Mouse (Mus musculus): ENCODE measurements around the gene Eva1c. TPM values are rescaled to one million over a fixed set of nuclear protein-coding genes. Genes with fewer than 3 reads are reported as not detected.

The Eva1c gene
- total and polyA plus RNA-seq, 3 experiments: not detected

GRCm38 (mm10) chr16:90849262-90849661 is 22.7 kb downstream of the Eva1c start:
- DNase-seq (ENCODE audit: extremely low read depth): peak; percentile 17
- H3K4me2 ChIP-seq (ENCODE audit: insufficient read depth, low read depth, poor library complexity, severe bottlenecking): no peak overlapping the region
- H3K36me3 ChIP-seq (replicated peaks in 1 of 2; ENCODE audit: control insufficient read depth in 1 of 2, insufficient read depth in 1 of 2, low read length in 1 of 2): no peaks in the 10 kb centered on the region
- H3K4me1 ChIP-seq (ENCODE audit: control insufficient read depth in 1 of 2, insufficient read depth in 2 of 2): no peaks in the 10 kb centered on the region; a peak in 1 of 4 replicates
- H3K9ac ChIP-seq (ENCODE audit: insufficient read depth, low read depth): no peak overlapping the region
- no peaks in the 10 kb centered on the region for H3K79me2 ChIP-seq (replicated peaks; ENCODE audit: control insufficient read depth, extremely low read depth, insufficient read depth, poor library complexity, severe bottlenecking)
- in situ Hi-C loops (cut with MboI; ENCODE audit: low pct_ligation_motif_present, low pct_unique_long_range_greater_than_20kb, low sequenced_read_pairs) (no loop called here), dilution Hi-C loops (cut with MboI; ENCODE audit: extremely low pct_ligation_motif_present, extremely low pct_unique_long_range_greater_than_20kb, low sequenced_read_pairs) (no loop called here)
- TF ChIP-seq ZC3H11A (IDR thresholded peaks at IDR 0.05; ENCODE audit: low read depth, low read length): no peak
- no peak overlapping the region for H3K27ac ChIP-seq (ENCODE audit: insufficient read depth, low read depth)
- H3K9me3 ChIP-seq (replicated peaks; ENCODE audit: low read length): no peaks in the 10 kb centered on the region
- H3K4me3 ChIP-seq (replicated peaks in 1 of 3; ENCODE audit: low read depth in 2 of 3, low read length in 2 of 3, poor library complexity in 1 of 3): no peak overlapping the region
- H3K27me3 ChIP-seq (replicated peaks): peaks cover 73% of the 10 kb centered on the region

GRCm38 (mm10) chr16:90850881-90851280 is 24.4 kb downstream of the Eva1c start:
- in situ Hi-C loops (cut with MboI; ENCODE audit: low pct_ligation_motif_present, low pct_unique_long_range_greater_than_20kb, low sequenced_read_pairs): no loop called here
- H3K27me3 ChIP-seq (replicated peaks): peaks cover 77% of the 10 kb centered on the region
- H3K4me1 ChIP-seq (ENCODE audit: control insufficient read depth in 1 of 2, insufficient read depth in 2 of 2): no peaks in the 10 kb centered on the region; a peak in 1 of 4 replicates
- no peak overlapping the region for H3K27ac ChIP-seq (ENCODE audit: insufficient read depth, low read depth)
- no peak for DNase-seq (ENCODE audit: extremely low read depth)
- H3K4me2 ChIP-seq (ENCODE audit: insufficient read depth, low read depth, poor library complexity, severe bottlenecking): 0 out of 2 replicates have a peak overlapping the region, but pooled peaks have one; percentile 11
- H3K79me2 ChIP-seq (replicated peaks; ENCODE audit: control insufficient read depth, extremely low read depth, insufficient read depth, poor library complexity, severe bottlenecking): no peaks in the 10 kb centered on the region
- H3K4me3 ChIP-seq (replicated peaks in 1 of 3; ENCODE audit: low read depth in 2 of 3, low read length in 2 of 3, poor library complexity in 1 of 3): no peak overlapping the region
- H3K9ac ChIP-seq (ENCODE audit: insufficient read depth, low read depth): no peak overlapping the region
- dilution Hi-C loops (cut with MboI; ENCODE audit: extremely low pct_ligation_motif_present, extremely low pct_unique_long_range_greater_than_20kb, low sequenced_read_pairs): no loop called here
- H3K36me3 ChIP-seq (replicated peaks in 1 of 2; ENCODE audit: control insufficient read depth in 1 of 2, insufficient read depth in 1 of 2, low read length in 1 of 2): no peaks in the 10 kb centered on the region
- no peaks in the 10 kb centered on the region for H3K9me3 ChIP-seq (replicated peaks; ENCODE audit: low read length)
- no peak for TF ChIP-seq SIN3A (IDR thresholded peaks at IDR 0.05; ENCODE audit: low read length)
- TF ChIP-seq PAX5 (IDR thresholded peaks at IDR 0.05; ENCODE audit: low read length): no peak
- no peak for TF ChIP-seq TBP (conservative IDR thresholded peaks at IDR 0.05; ENCODE audit: low read depth, low read length)
- no peak for TF ChIP-seq USF1 (IDR thresholded peaks at IDR 0.05; ENCODE audit: low read depth, low read length)
- no peak for TF ChIP-seq MAX (IDR thresholded peaks at IDR 0.05; ENCODE audit: low read length)

DNA sequence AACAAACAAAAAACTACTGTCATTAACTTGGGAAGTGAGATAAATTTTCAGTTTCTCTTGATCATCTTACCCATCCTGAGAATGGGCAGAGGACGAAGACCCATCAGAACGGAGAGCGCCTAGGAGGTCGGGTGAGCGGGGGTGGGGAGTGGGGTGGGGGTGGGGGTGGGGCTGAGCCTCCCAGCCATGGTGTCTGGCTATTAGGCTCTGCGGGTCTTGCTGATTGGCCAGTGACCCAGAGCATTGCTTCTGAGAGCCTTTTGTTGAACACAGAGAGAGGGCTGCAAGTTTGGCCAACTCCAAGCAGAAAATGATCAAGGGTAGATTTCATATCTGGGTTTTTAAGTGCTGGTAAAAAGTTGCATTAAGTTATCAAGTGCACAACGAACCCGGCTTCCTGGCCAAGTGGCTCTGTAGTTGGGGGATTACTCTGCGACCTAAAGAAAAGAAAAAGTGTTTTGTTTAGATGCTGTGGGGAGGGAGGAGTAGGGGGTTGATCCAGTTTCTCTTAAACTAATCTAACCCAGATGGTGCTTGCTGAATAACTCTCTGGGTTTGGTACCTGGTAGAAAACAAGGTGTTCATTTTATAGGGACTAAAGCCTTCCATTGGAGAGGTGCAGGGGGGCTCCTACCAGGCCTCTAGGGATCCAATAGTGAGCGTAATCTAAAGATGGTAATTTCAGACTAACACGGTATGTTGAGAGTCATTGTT is 25.3 kb downstream of the Eva1c start:
- Histone ChIP-seq H3K36me3 (replicated peaks in 1 of 2; ENCODE audit: control insufficient read depth in 1 of 2, insufficient read depth in 1 of 2, low read length in 1 of 2) (no peaks in the 10 kb centered on the region), H3K27ac (ENCODE audit: insufficient read depth, low read depth) (no peak overlapping the region), H3K9me3 (replicated peaks; ENCODE audit: low read length) (no peaks in the 10 kb centered on the region), H3K27me3 (replicated peaks) (peaks cover 80% of the 10 kb centered on the region), H3K4me2 (ENCODE audit: insufficient read depth, low read depth, poor library complexity, severe bottlenecking) (no peak overlapping the region), H3K9ac (ENCODE audit: insufficient read depth, low read depth) (no peak overlapping the region), H3K79me2 (replicated peaks; ENCODE audit: control insufficient read depth, extremely low read depth, insufficient read depth, poor library complexity, severe bottlenecking) (no peaks in the 10 kb centered on the region), H3K4me1 (ENCODE audit: control insufficient read depth in 1 of 2, insufficient read depth in 2 of 2) (no peaks in the 10 kb centered on the region; a peak in 1 of 4 replicates), H3K4me3 (replicated peaks in 1 of 3; ENCODE audit: low read depth in 2 of 3, low read length in 2 of 3, poor library complexity in 1 of 3) (no peak overlapping the region)
- TF ChIP-seq GABPA (IDR thresholded peaks at IDR 0.05; ENCODE audit: insufficient replicate concordance, low read depth, low read length) (no peak), POLR2A (IDR thresholded peaks at IDR 0.05; ENCODE audit: low read depth, low read length) (no peak)
- no peak for DNase-seq (ENCODE audit: extremely low read depth)
- in situ Hi-C loops (cut with MboI; ENCODE audit: low pct_ligation_motif_present, low pct_unique_long_range_greater_than_20kb, low sequenced_read_pairs) (no loop called here), dilution Hi-C loops (cut with MboI; ENCODE audit: extremely low pct_ligation_motif_present, extremely low pct_unique_long_range_greater_than_20kb, low sequenced_read_pairs) (no loop called here)
